Mouse (Mus musculus): ENCODE results near the gene Gm28048. TPM values are rescaled to one million over a fixed set of nuclear protein-coding genes. Genes with fewer than 3 reads are reported as not detected.
A peak's percentile ranks its signal among the peaks of the same experiment; 100 is the strongest.

The Gm28048 gene
- polyA plus RNA-seq, 1 experiment from 2014 or later = 14.0 TPM

DNA sequence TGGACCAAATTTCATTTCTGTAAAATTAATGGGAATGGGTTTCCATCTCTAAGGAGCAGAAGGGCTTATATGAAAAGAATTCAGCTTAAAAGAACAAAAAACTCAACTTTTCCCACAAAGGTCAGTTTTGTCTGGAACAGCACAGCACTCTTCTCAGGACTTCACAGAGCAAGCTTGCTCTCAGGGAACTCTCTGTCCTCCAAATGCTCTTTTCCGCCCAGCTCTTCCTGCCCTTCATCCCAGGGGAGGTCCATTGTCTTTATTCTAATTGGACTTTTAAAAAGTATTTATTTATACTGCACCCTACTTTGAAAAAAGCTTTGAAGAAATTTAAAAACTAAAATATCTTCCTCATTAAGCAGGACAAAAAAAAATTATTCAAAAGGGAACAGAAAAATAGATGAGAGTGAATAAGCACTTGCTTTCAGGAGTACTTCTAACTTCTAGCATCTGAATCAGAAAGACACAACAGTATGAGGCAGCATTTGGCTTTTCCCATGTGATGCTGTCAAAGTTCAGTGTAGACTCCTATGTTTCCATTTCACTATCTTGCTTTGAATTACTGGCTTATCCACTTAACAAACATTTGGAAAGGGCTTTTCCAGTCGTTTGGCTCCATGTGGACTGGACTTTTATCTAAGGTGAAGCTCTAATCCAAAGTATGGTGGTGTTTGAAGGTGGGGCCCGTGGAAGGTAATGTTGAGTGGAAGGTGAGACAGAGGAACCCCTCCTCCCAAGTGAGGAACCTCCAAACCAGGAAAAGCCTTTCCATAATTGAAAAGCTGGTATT, 101.3 kb downstream of the Gm28048 start:
- Histone ChIP-seq H3K4me3 (ENCODE audit: low read depth, low read length) (no peak overlapping the region), H3K9ac (ENCODE audit: low read length) (no peak overlapping the region), H3K27me3 (ENCODE audit: control insufficient read depth, insufficient read depth, low read length) (no peaks in the 10 kb centered on the region), H3K9me3 (ENCODE audit: control insufficient read depth, low read length) (no peaks in the 10 kb centered on the region), H3K4me1 (replicated peaks; ENCODE audit: control insufficient read depth, insufficient read depth) (no peaks in the 10 kb centered on the region), H3K4me2 (replicated peaks; ENCODE audit: low read depth) (no peak overlapping the region), H3K27ac (replicated peaks) (no peak overlapping the region), H3K36me3 (ENCODE audit: control insufficient read depth, insufficient read depth, low read length) (no peaks in the 10 kb centered on the region)
- 49% methylated on average over 3 of the region's 3 CpGs for WGBS
- DNase-seq (ENCODE audit: low spot score) (peak; percentile 29), ATAC-seq (ENCODE audit: low FRiP score, low TSS enrichment) (peak; percentile 51)
- TF ChIP-seq EP300 (optimal IDR thresholded peaks at IDR 0.05) (no peak), CTCF (IDR thresholded peaks at IDR 0.05; ENCODE audit: low read depth) (no peak)

DNA sequence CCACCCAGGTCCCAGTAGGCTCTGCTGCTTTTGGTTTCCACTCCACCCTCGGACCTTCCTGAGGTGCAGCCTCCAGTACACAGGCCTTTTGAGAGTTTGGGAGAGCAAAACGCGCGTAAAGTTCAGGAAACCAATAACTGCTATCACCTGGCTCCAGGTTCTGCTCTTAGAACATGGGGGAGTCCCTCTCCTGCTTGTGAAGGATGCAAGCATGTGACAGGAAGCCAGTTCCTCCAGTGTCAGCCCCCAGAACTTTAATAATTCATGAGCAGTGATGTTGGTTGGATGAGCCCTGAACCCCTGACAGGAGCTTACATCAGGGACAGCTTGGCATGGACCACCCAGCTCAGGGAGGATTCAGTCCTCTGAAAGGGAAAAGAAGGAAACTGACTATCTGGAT, 102.2 kb downstream of the Gm28048 start:
- no peaks in the 10 kb centered on the region for H3K9me3 ChIP-seq (ENCODE audit: control insufficient read depth, low read length)
- H3K4me3 ChIP-seq (ENCODE audit: low read depth, low read length) = no peak overlapping the region
- H3K4me2 ChIP-seq (replicated peaks; ENCODE audit: low read depth) = no peak overlapping the region
- no peaks in the 10 kb centered on the region for H3K4me1 ChIP-seq (replicated peaks; ENCODE audit: control insufficient read depth, insufficient read depth)
- H3K9ac ChIP-seq (ENCODE audit: low read length) = no peak overlapping the region
- no peaks in the 10 kb centered on the region for H3K27me3 ChIP-seq (ENCODE audit: control insufficient read depth, insufficient read depth, low read length)
- 82% methylated on average over 4 of the region's 4 CpGs for WGBS
- no peak for DNase-seq (ENCODE audit: low spot score)
- no peaks in the 10 kb centered on the region for H3K36me3 ChIP-seq (ENCODE audit: control insufficient read depth, insufficient read depth, low read length)
- TF ChIP-seq EP300 (optimal IDR thresholded peaks at IDR 0.05) = no peak
- H3K27ac ChIP-seq (replicated peaks) = no peak overlapping the region
- ATAC-seq (ENCODE audit: low FRiP score, low TSS enrichment) = no peak

- no peak for DNase-seq (ENCODE audit: low spot score)
- Histone ChIP-seq H3K4me2 (replicated peaks; ENCODE audit: low read depth) (no peak overlapping the region), H3K36me3 (ENCODE audit: control insufficient read depth, insufficient read depth, low read length) (no peaks in the 10 kb centered on the region), H3K9me3 (ENCODE audit: control insufficient read depth, low read length) (no peaks in the 10 kb centered on the region), H3K27me3 (ENCODE audit: control insufficient read depth, insufficient read depth, low read length) (no peaks in the 10 kb centered on the region), H3K4me3 (ENCODE audit: low read depth, low read length) (no peak overlapping the region), H3K4me1 (replicated peaks; ENCODE audit: control insufficient read depth, insufficient read depth) (no peaks in the 10 kb centered on the region), H3K9ac (ENCODE audit: low read length) (no peak overlapping the region), H3K27ac (replicated peaks) (no peak overlapping the region)
- no peak for ATAC-seq (ENCODE audit: low FRiP score, low TSS enrichment)
- TF ChIP-seq EP300 (optimal IDR thresholded peaks at IDR 0.05) = no peak
- no peak for TF ChIP-seq CTCF (IDR thresholded peaks at IDR 0.05; ENCODE audit: low read depth)
- 82% methylated on average over 3 of the region's 3 CpGs for WGBS
Observed at GRCm38 (mm10) chr11:22876680-22877330, 105.1 kb downstream of the Gm28048 start.

GRCm38 (mm10) chr11:22875279-22875678, 106.6 kb downstream of the Gm28048 start:
- ATAC-seq (ENCODE audit: low FRiP score, low TSS enrichment) = no peak
- H3K4me3 ChIP-seq (ENCODE audit: low read depth, low read length) = no peak overlapping the region
- H3K9ac ChIP-seq (ENCODE audit: low read length) = no peak overlapping the region
- WGBS = 77% methylated on average over 4 of the region's 4 CpGs
- no peaks in the 10 kb centered on the region for H3K9me3 ChIP-seq (ENCODE audit: control insufficient read depth, low read length)
- H3K4me2 ChIP-seq (replicated peaks; ENCODE audit: low read depth) = no peak overlapping the region
- H3K27ac ChIP-seq (replicated peaks) = no peak overlapping the region
- no peak for DNase-seq (ENCODE audit: low spot score)
- no peaks in the 10 kb centered on the region for H3K27me3 ChIP-seq (ENCODE audit: control insufficient read depth, insufficient read depth, low read length)
- H3K36me3 ChIP-seq (ENCODE audit: control insufficient read depth, insufficient read depth, low read length) = no peaks in the 10 kb centered on the region
- TF ChIP-seq CTCF (IDR thresholded peaks at IDR 0.05; ENCODE audit: low read depth) = no peak
- no peak for TF ChIP-seq EP300 (optimal IDR thresholded peaks at IDR 0.05)
- no peaks in the 10 kb centered on the region for H3K4me1 ChIP-seq (replicated peaks; ENCODE audit: control insufficient read depth, insufficient read depth)

DNA sequence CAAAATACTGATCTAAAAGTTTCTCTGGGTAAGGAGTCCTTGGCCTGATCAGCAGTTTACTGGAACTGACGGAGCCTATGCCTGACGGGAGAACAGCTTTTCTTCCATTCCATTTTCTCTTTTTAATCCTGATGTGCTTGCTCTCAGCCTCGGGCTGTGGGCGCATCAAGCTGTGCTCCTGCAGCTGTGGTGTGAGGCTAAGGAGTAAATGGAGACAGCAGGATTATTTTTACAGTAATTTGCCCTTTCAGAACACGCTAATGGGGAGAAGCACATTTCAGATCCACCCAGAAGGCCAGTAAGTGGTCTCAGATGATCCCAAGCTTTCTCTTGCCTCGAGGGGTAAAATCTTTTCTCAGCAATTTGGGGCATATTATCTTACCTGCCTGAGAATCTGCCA, 107.1 kb downstream of the Gm28048 start:
- no peak for ATAC-seq (ENCODE audit: low FRiP score, low TSS enrichment)
- 62% methylated on average over 6 of the region's 6 CpGs for WGBS
- Histone ChIP-seq H3K4me3 (ENCODE audit: low read depth, low read length) (no peak overlapping the region), H3K36me3 (ENCODE audit: control insufficient read depth, insufficient read depth, low read length) (no peaks in the 10 kb centered on the region), H3K27me3 (ENCODE audit: control insufficient read depth, insufficient read depth, low read length) (no peaks in the 10 kb centered on the region), H3K9me3 (ENCODE audit: control insufficient read depth, low read length) (no peaks in the 10 kb centered on the region), H3K4me2 (replicated peaks; ENCODE audit: low read depth) (no peak overlapping the region), H3K27ac (replicated peaks) (no peak overlapping the region), H3K4me1 (replicated peaks; ENCODE audit: control insufficient read depth, insufficient read depth) (no peaks in the 10 kb centered on the region), H3K9ac (ENCODE audit: low read length) (no peak overlapping the region)
- DNase-seq (ENCODE audit: low spot score) = no peak
- TF ChIP-seq CTCF (IDR thresholded peaks at IDR 0.05; ENCODE audit: low read depth) = no peak
- no peak for TF ChIP-seq EP300 (optimal IDR thresholded peaks at IDR 0.05)

- H3K27me3 ChIP-seq (ENCODE audit: control insufficient read depth, insufficient read depth, low read length) = no peaks in the 10 kb centered on the region
- H3K4me3 ChIP-seq (ENCODE audit: low read depth, low read length) = no peak overlapping the region
- no peaks in the 10 kb centered on the region for H3K9me3 ChIP-seq (ENCODE audit: control insufficient read depth, low read length)
- no peak for ATAC-seq (ENCODE audit: low FRiP score, low TSS enrichment)
- no peak overlapping the region for H3K9ac ChIP-seq (ENCODE audit: low read length)
- no peak overlapping the region for H3K4me2 ChIP-seq (replicated peaks; ENCODE audit: low read depth)
- DNase-seq (ENCODE audit: low spot score) = no peak
- H3K4me1 ChIP-seq (replicated peaks; ENCODE audit: control insufficient read depth, insufficient read depth) = no peaks in the 10 kb centered on the region
- H3K36me3 ChIP-seq (ENCODE audit: control insufficient read depth, insufficient read depth, low read length) = no peaks in the 10 kb centered on the region
- peak overlapping the region; percentile 78 for H3K27ac ChIP-seq (replicated peaks)
- WGBS = 56% methylated on average over 4 of the region's 4 CpGs
- no peak for TF ChIP-seq EP300 (optimal IDR thresholded peaks at IDR 0.05)
- no peak for TF ChIP-seq CTCF (IDR thresholded peaks at IDR 0.05; ENCODE audit: low read depth)
Observed at GRCm38 (mm10) chr11:22873383-22873782, 108.5 kb downstream of the Gm28048 start.
